In the genomic region with DNA sequence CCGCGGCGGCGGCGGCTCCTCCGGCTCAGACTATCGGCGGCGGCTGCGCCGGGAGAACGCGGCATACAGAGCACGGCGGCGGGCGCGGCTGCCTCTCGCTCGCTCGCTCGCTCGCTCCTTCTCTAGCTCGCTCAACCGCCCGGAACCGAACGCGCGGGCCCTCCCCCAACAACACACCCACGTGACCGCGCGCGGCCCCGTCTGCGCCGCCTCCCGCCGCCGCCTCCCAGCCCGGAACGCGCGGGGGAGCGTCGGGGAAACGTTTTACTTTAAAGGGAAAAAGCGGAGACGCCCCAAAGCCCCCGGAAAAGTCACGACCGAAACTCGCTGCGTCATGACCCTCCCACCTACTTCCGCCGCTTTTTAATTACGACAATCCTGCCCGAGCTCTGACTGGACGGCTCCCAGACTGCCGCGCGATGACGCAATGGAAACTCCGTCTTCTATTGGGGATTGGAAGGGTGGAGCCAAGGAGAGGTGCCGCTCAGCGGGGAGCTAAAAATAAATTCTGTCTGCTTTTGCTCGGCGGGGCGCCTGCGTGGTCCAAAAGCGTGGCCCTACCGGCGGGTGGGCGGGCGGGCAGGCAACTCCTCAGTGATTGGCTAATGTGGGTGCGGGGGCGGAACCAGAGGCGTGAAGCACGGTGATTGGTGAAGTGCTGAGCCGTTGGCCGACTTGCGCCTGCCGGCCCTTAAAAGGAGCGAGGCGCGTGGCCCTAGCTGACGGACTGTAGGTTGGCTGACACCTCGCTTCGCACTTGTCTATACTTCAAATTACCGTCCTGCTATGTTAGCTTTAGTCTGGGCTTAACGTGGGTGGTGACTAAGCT, we compare ENCODE assay signal across 8 mouse cellular contexts. TPM values are rescaled to one million over a fixed set of nuclear protein-coding genes. Genes with fewer than 3 reads are reported as not detected.
A peak's percentile ranks its signal among the peaks of the same experiment; 100 is the strongest.
DNase-seq lines count a peak whose midpoint lies in the region; ATAC-seq lines count a peak whose summit lies in the region.

Rheb (minus strand) TSS at position 351 of the 829 bp plus-strand sequence.

- intact Hi-C loops in gastrocnemius, postnatal 14 days (cut with DNase I; ENCODE audit: low total_unique reads), result no loop called here
- intact Hi-C loops in left cerebral cortex, postnatal 10 days (cut with DNase I), result loop anchor here (5.0 kb wide), 1 partner anchor 65 kb away; no protein-coding TSS in a partner anchor

- DNase-seq in adrenal gland, adult (ENCODE audit: inconsistent age in 2 of 2, low spot score in 1 of 2), result peak; percentile 99 to 100
- peak; percentile 100 for DNase-seq in embryo, embryonic 10.5 days (ENCODE audit: low spot score)
- DNase-seq in gastrocnemius, postnatal 14 days, result peak; percentile 98
- DNase-seq in left cerebral cortex, postnatal 10 days (ENCODE audit: extremely low spot score in 1 of 2, low spot score in 2 of 2), result peak; percentile 99 to 100
- DNase-seq in right cerebral cortex, postnatal 25 days, result peak; percentile 98
- DNase-seq in urinary bladder, postnatal 4 days (ENCODE audit: low spot score in 2 of 2), result peak; percentile 98 to 99

- peak; percentile 92 for ATAC-seq in inflammation-experienced regulatory T-cells, adult 6 months
- peak; percentile 89 for ATAC-seq in megakaryocyte-erythroid progenitor cell, adult 5-6 weeks (replicated peaks; ENCODE audit: low FRiP score, low TSS enrichment, poor library complexity, severe bottlenecking)

RNA-seq across cellular contexts. Expression of gene Rheb, which starts in this region (rescaled TPM):
- total RNA-seq in gastrocnemius, postnatal 14 days (2021), result 10 to 100 TPM; 55.8 to 56.5 TPM
- polyA plus RNA-seq in inflammation-experienced regulatory T-cells, adult 6 months (2017; shearing (Covaris generic)), result 100 to 1,000 TPM in 1 of 3 experiments, 10 to 100 TPM in 2; 74.2 to 131 (median 98.5) TPM
- 100 to 1,000 TPM; 121 to 123 TPM for total RNA-seq in left cerebral cortex, postnatal 10 days (2021)
- 71.1 and 91.4 TPM in 2 replicates for total RNA-seq in megakaryocyte-erythroid progenitor cell, adult 5-6 weeks (2014; fragmentation: Nextera tagmentation)
- 42.6 and 55.6 TPM in 2 replicates for total RNA-seq in megakaryocyte-erythroid progenitor cell, adult 5-6 weeks (2017)

Comparison
In these comparisons a context has a peak if more than half of its experiments do, and no peak if none do; other contexts are left out.
1. Peak in every context shown above with its lines: DNase-seq and ATAC-seq.